Mouse (Mus musculus): ENCODE results near the gene Usp46. TPM values are rescaled to one million over a fixed set of nuclear protein-coding genes. Genes with fewer than 3 reads are reported as not detected.

The Usp46 gene
- polyA plus RNA-seq, 1 experiment from 2014 or later: 60.0 TPM

- H3K9ac ChIP-seq (replicated peaks; ENCODE audit: low read length): no peak overlapping the region
- no peaks in the 10 kb centered on the region for H3K4me1 ChIP-seq (ENCODE audit: control insufficient read depth, insufficient read depth, low read length)
- 97% methylated on average over 1 of the region's 1 CpGs for WGBS
- ATAC-seq (replicated peaks; ENCODE audit: insufficient number of reproducible peaks, low FRiP score, low TSS enrichment, low read depth): no peak
- H3K9me3 ChIP-seq (replicated peaks; ENCODE audit: control insufficient read depth, low read length): no peaks in the 10 kb centered on the region
- H3K4me3 ChIP-seq (ENCODE audit: low read depth, low read length): no peak overlapping the region
- no peak for DNase-seq (ENCODE audit: low spot score)
- no peak overlapping the region for H3K4me2 ChIP-seq (ENCODE audit: low read depth, low read length)
- no peaks in the 10 kb centered on the region for H3K36me3 ChIP-seq (replicated peaks; ENCODE audit: control insufficient read depth, insufficient read depth, low read depth, low read length)
- H3K27me3 ChIP-seq (ENCODE audit: control insufficient read depth, insufficient read depth, low read length): no peaks in the 10 kb centered on the region
- no peak overlapping the region for H3K27ac ChIP-seq (replicated peaks; ENCODE audit: low read depth, low read length)
These were observed 27.8 kb upstream of the Usp46 start for GRCm38 (mm10) chr5:74096060-74096459.

- DNase-seq (ENCODE audit: low spot score): no peak
- H3K36me3 ChIP-seq (replicated peaks; ENCODE audit: control insufficient read depth, insufficient read depth, low read depth, low read length): no peaks in the 10 kb centered on the region
- no peak overlapping the region for H3K4me3 ChIP-seq (ENCODE audit: low read depth, low read length)
- no peak overlapping the region for H3K4me2 ChIP-seq (ENCODE audit: low read depth, low read length)
- no peaks in the 10 kb centered on the region for H3K27me3 ChIP-seq (ENCODE audit: control insufficient read depth, insufficient read depth, low read length)
- 88% methylated on average over 2 of the region's 2 CpGs for WGBS
- no peaks in the 10 kb centered on the region for H3K9me3 ChIP-seq (replicated peaks; ENCODE audit: control insufficient read depth, low read length)
- no peak for ATAC-seq (replicated peaks; ENCODE audit: insufficient number of reproducible peaks, low FRiP score, low TSS enrichment, low read depth)
- no peaks in the 10 kb centered on the region for H3K4me1 ChIP-seq (ENCODE audit: control insufficient read depth, insufficient read depth, low read length)
- H3K27ac ChIP-seq (replicated peaks; ENCODE audit: low read depth, low read length): no peak overlapping the region
- no peak overlapping the region for H3K9ac ChIP-seq (replicated peaks; ENCODE audit: low read length)
These were observed 27.4 kb upstream of the Usp46 start for GRCm38 (mm10) chr5:74095611-74096010.

GRCm38 (mm10) chr5:74094841-74095437 is 26.7 kb upstream of the Usp46 start:
- Histone ChIP-seq H3K27ac (replicated peaks; ENCODE audit: low read depth, low read length) (no peak overlapping the region), H3K9me3 (replicated peaks; ENCODE audit: control insufficient read depth, low read length) (no peaks in the 10 kb centered on the region), H3K4me2 (ENCODE audit: low read depth, low read length) (peak overlapping the region; percentile 45; the same call in 1 of the 2 replicates), H3K27me3 (ENCODE audit: control insufficient read depth, insufficient read depth, low read length) (no peaks in the 10 kb centered on the region), H3K4me1 (ENCODE audit: control insufficient read depth, insufficient read depth, low read length) (no peaks in the 10 kb centered on the region), H3K4me3 (ENCODE audit: low read depth, low read length) (no peak overlapping the region), H3K36me3 (replicated peaks; ENCODE audit: control insufficient read depth, insufficient read depth, low read depth, low read length) (no peaks in the 10 kb centered on the region), H3K9ac (replicated peaks; ENCODE audit: low read length) (no peak overlapping the region)
- DNase-seq (ENCODE audit: low spot score) (no peak), ATAC-seq (replicated peaks; ENCODE audit: insufficient number of reproducible peaks, low FRiP score, low TSS enrichment, low read depth) (no peak)
- WGBS: 84% methylated on average over 8 of the region's 8 CpGs

- Histone ChIP-seq H3K27ac (replicated peaks; ENCODE audit: low read depth, low read length) (peak overlapping the region; percentile 77), H3K36me3 (replicated peaks; ENCODE audit: control insufficient read depth, insufficient read depth, low read depth, low read length) (no peaks in the 10 kb centered on the region), H3K9ac (replicated peaks; ENCODE audit: low read length) (peak overlapping the region; percentile 98), H3K4me3 (ENCODE audit: low read depth, low read length) (peak overlapping the region; percentile 95), H3K4me2 (ENCODE audit: low read depth, low read length) (peak overlapping the region; percentile 45), H3K9me3 (replicated peaks; ENCODE audit: control insufficient read depth, low read length) (no peaks in the 10 kb centered on the region), H3K4me1 (ENCODE audit: control insufficient read depth, insufficient read depth, low read length) (no peaks in the 10 kb centered on the region), H3K27me3 (ENCODE audit: control insufficient read depth, insufficient read depth, low read length) (no peaks in the 10 kb centered on the region)
- 20% methylated on average over 11 of the region's 11 CpGs for WGBS
- DNase-seq (ENCODE audit: low spot score): no peak
- no peak for ATAC-seq (replicated peaks; ENCODE audit: insufficient number of reproducible peaks, low FRiP score, low TSS enrichment, low read depth)
These were observed 25.6 kb upstream of the Usp46 start for GRCm38 (mm10) chr5:74093556-74094428.

GRCm38 (mm10) chr5:74092833-74093555 is 24.8 kb upstream of the Usp46 start:
- H3K9ac ChIP-seq (replicated peaks; ENCODE audit: low read length): peak overlapping the region; percentile 98
- peak; percentile 97 for ATAC-seq (replicated peaks; ENCODE audit: insufficient number of reproducible peaks, low FRiP score, low TSS enrichment, low read depth)
- H3K9me3 ChIP-seq (replicated peaks; ENCODE audit: control insufficient read depth, low read length): no peaks in the 10 kb centered on the region
- no peaks in the 10 kb centered on the region for H3K27me3 ChIP-seq (ENCODE audit: control insufficient read depth, insufficient read depth, low read length)
- under 1% methylated on average over 55 of the region's 57 CpGs for WGBS
- no peaks in the 10 kb centered on the region for H3K36me3 ChIP-seq (replicated peaks; ENCODE audit: control insufficient read depth, insufficient read depth, low read depth, low read length)
- peak overlapping the region; percentile 45 for H3K4me2 ChIP-seq (ENCODE audit: low read depth, low read length)
- peak overlapping the region; percentile 95 for H3K4me3 ChIP-seq (ENCODE audit: low read depth, low read length)
- peak overlapping the region; percentile 77 for H3K27ac ChIP-seq (replicated peaks; ENCODE audit: low read depth, low read length)
- no peaks in the 10 kb centered on the region for H3K4me1 ChIP-seq (ENCODE audit: control insufficient read depth, insufficient read depth, low read length)
- peak; percentile 98 for DNase-seq (ENCODE audit: low spot score)

- ATAC-seq (replicated peaks; ENCODE audit: insufficient number of reproducible peaks, low FRiP score, low TSS enrichment, low read depth): no peak; the same call in 1 of the 2 replicates
- peak overlapping the region; percentile 34; the same call in 1 of the 2 replicates for H3K4me2 ChIP-seq (ENCODE audit: low read depth, low read length)
- H3K4me3 ChIP-seq (ENCODE audit: low read depth, low read length): peak overlapping the region; percentile 95
- H3K36me3 ChIP-seq (replicated peaks; ENCODE audit: control insufficient read depth, insufficient read depth, low read depth, low read length): no peaks in the 10 kb centered on the region
- 46% methylated on average over 4 of the region's 4 CpGs for WGBS
- H3K27me3 ChIP-seq (ENCODE audit: control insufficient read depth, insufficient read depth, low read length): no peaks in the 10 kb centered on the region
- H3K4me1 ChIP-seq (ENCODE audit: control insufficient read depth, insufficient read depth, low read length): no peaks in the 10 kb centered on the region
- H3K27ac ChIP-seq (replicated peaks; ENCODE audit: low read depth, low read length): no peak overlapping the region
- DNase-seq (ENCODE audit: low spot score): no peak
- H3K9me3 ChIP-seq (replicated peaks; ENCODE audit: control insufficient read depth, low read length): no peaks in the 10 kb centered on the region
- H3K9ac ChIP-seq (replicated peaks; ENCODE audit: low read length): no peak overlapping the region
These were observed 24.2 kb upstream of the Usp46 start for GRCm38 (mm10) chr5:74092481-74092832.

- DNase-seq (ENCODE audit: low spot score) (no peak), ATAC-seq (replicated peaks; ENCODE audit: insufficient number of reproducible peaks, low FRiP score, low TSS enrichment, low read depth) (no peak)
These were observed 21.4 kb upstream of the Usp46 start for GRCm38 (mm10) chr5:74089643-74090042.

More at GRCm38 (mm10) chr5:74089643-74090042, 21.4 kb upstream of the Usp46 start:
- Histone ChIP-seq H3K27me3 (ENCODE audit: control insufficient read depth, insufficient read depth, low read length) (no peaks in the 10 kb centered on the region), H3K4me2 (ENCODE audit: low read depth, low read length) (no peak overlapping the region), H3K36me3 (replicated peaks; ENCODE audit: control insufficient read depth, insufficient read depth, low read depth, low read length) (no peaks in the 10 kb centered on the region), H3K27ac (replicated peaks; ENCODE audit: low read depth, low read length) (no peak overlapping the region), H3K9ac (replicated peaks; ENCODE audit: low read length) (no peak overlapping the region), H3K4me1 (ENCODE audit: control insufficient read depth, insufficient read depth, low read length) (no peaks in the 10 kb centered on the region), H3K4me3 (ENCODE audit: low read depth, low read length) (no peak overlapping the region), H3K9me3 (replicated peaks; ENCODE audit: control insufficient read depth, low read length) (no peaks in the 10 kb centered on the region)
- WGBS: 90% methylated on average over 3 of the region's 3 CpGs

All from embryonic facial prominence, embryonic 11.5 days (tissue).